Mouse (Mus musculus): ENCODE measurements around the gene Ppp1r14c. TPM values are rescaled to one million over a fixed set of nuclear protein-coding genes. Genes with fewer than 3 reads are reported as not detected.

Ppp1r14c gene
- total RNA-seq, 2 experiments from 2014 or later = 252 to 325 TPM

Small RNAs within 50 kb of the gene (microRNA-seq; reads per million reads assigned to microRNA genes)
- 0 reads per million in 2 experiments for gene Gm24482

Other genes with a start within 250 kb of the Ppp1r14c start
- gene H60c, start 98.3 kb upstream of the Ppp1r14c start, total RNA-seq (2021) = not detected
- under 1 TPM in 1 of 2 experiments, not detected in 1; 0.79 TPM for gene Iyd, start 174.2 kb downstream of the Ppp1r14c start, total RNA-seq (2021)